Mouse (Mus musculus) kidney, postnatal 14 days (tissue): ENCODE data around the gene H13.

Experiments used
- DNase-seq: peaks from one replicate; pipeline ENCODE4 v3.0.0; 2022; ENCODE audit warnings: mixed read lengths

Gene H13

GRCm38 (mm10) chr2:152666191-152666590, 3.1 kb upstream of the H13 start:
- peak; percentile 37 for DNase-seq

- no peak for DNase-seq
These were observed 601 bp downstream of the H13 start for GRCm38 (mm10) chr2:152669639-152670484.

- no peak for DNase-seq
These were observed 1.9 kb downstream of the H13 start for GRCm38 (mm10) chr2:152670983-152671641.

- peak; percentile 67 for DNase-seq
These were observed 2.4 kb downstream of the H13 start for GRCm38 (mm10) chr2:152671642-152671999.

GRCm38 (mm10) chr2:152672166-152672565, 2.9 kb downstream of the H13 start:
- DNase-seq = no peak

GRCm38 (mm10) chr2:152674148-152674547, 4.9 kb downstream of the H13 start:
- no peak for DNase-seq

GRCm38 (mm10) chr2:152675252-152675791, 6.1 kb downstream of the H13 start:
- DNase-seq = no peak

- DNase-seq = peak; percentile 59
These were observed 9.0 kb downstream of the H13 start for GRCm38 (mm10) chr2:152678302-152678701.

- DNase-seq = no peak
These were observed 9.7 kb downstream of the H13 start for GRCm38 (mm10) chr2:152678925-152679324.

- peak; percentile 79 for DNase-seq
These were observed 10.6 kb downstream of the H13 start for GRCm38 (mm10) chr2:152679701-152680355.

GRCm38 (mm10) chr2:152683086-152683485, 13.8 kb downstream of the H13 start:
- DNase-seq = no peak

GRCm38 (mm10) chr2:152686399-152686798, 17.1 kb downstream of the H13 start:
- no peak for DNase-seq

GRCm38 (mm10) chr2:152686806-152687267, 17.6 kb downstream of the H13 start, which contains the start of gene Mcts2:
Gene Mcts2 (plus strand): TSS chr2:152687035.
- DNase-seq = peak; percentile 96

- peak; percentile 57 for DNase-seq
These were observed 22.4 kb downstream of the H13 start for GRCm38 (mm10) chr2:152691564-152692217.

GRCm38 (mm10) chr2:152693233-152693632, 24.0 kb downstream of the H13 start:
- DNase-seq = peak; percentile 77

- DNase-seq = no peak
These were observed 24.5 kb downstream of the H13 start for GRCm38 (mm10) chr2:152693735-152694134.

GRCm38 (mm10) chr2:152694708-152695107, 25.4 kb downstream of the H13 start:
- DNase-seq = peak; percentile 38

GRCm38 (mm10) chr2:152696016-152696415, 26.8 kb downstream of the H13 start:
- DNase-seq = no peak

- peak; percentile 93 for DNase-seq
These were observed 27.4 kb downstream of the H13 start for GRCm38 (mm10) chr2:152696476-152697164.

- no peak for DNase-seq
These were observed 30.9 kb downstream of the H13 start for GRCm38 (mm10) chr2:152700138-152700537.

GRCm38 (mm10) chr2:152700725-152701124, 31.5 kb downstream of the H13 start:
- DNase-seq = no peak
